Mouse (Mus musculus) liver, postnatal 0 days (tissue): ENCODE results near the gene Gzmk.

ENCODE experiments used
- CTCF ChIP-seq: sonication (generic); IDR thresholded peaks from 2 replicates; pipeline ENCODE4 v1.5.1; 2016; ENCODE audit warnings: antibody characterized with exemption, low read depth
- EP300 ChIP-seq: IDR thresholded peaks from 2 replicates; pipeline ENCODE4 v1.6.1; 2016; ENCODE audit warnings: antibody characterized with exemption, low read depth, mild to moderate bottlenecking

- TF ChIP-seq CTCF, result no peak
- TF ChIP-seq EP300, result no peak
These were observed 16.4 kb upstream of the Gzmk start for GRCm38 (mm10) chr13:113242129-113242528.
